Mouse (Mus musculus) CH12.LX (cell line): ENCODE results near the gene Traf3. TPM values are rescaled to one million over a fixed set of nuclear protein-coding genes. Genes with fewer than 3 reads are reported as not detected.
A peak's percentile ranks its signal among the peaks of the same experiment; 100 is the strongest.

ENCODE experiments used
- DNase-seq: peaks from one replicate; pipeline ENCODE4 v3.0.0-alpha.2; 2013; ENCODE audit errors: extremely low read depth
- H3K27ac ChIP-seq: 2 replicates; pipeline ENCODE4 v1.5.1; 2012; ENCODE audit warnings: low read depth, mild to moderate bottlenecking, control low read depth, moderate library complexity; ENCODE audit not compliant: insufficient read depth
- H3K27me3 ChIP-seq: replicated peaks from 2 replicates; pipeline ENCODE3; 2012; ENCODE audit warnings: inconsistent platforms
- H3K36me3 ChIP-seq, 2 experiments: replicated peaks in 1 of 2; 2 replicates each; pipeline versions ENCODE3 to v1.6.1; 2012; ENCODE audit warnings: inconsistent platforms in 1 of 2, low read length in 1 of 2, mild to moderate bottlenecking in 1 of 2, mixed read lengths in 1 of 2, moderate library complexity in 1 of 2; ENCODE audit not compliant: control insufficient read depth in 1 of 2, insufficient read depth in 1 of 2
- H3K4me1 ChIP-seq, 2 experiments: 2 replicates each; pipeline ENCODE4 v1.6.1; 2012; ENCODE audit warnings: inconsistent platforms in 1 of 2, moderate library complexity in 1 of 2; ENCODE audit not compliant: insufficient read depth in 2 of 2, control insufficient read depth in 1 of 2
- H3K4me2 ChIP-seq: 2 replicates; pipeline ENCODE4 v1.6.1; 2012; ENCODE audit warnings: low read depth, mild to moderate bottlenecking, control low read depth; ENCODE audit not compliant: poor library complexity, insufficient read depth, severe bottlenecking
- H3K4me3 ChIP-seq, 3 experiments: fragments of 150-350 bp in 1 of 3; sonication (generic) in 1 of 3; replicated peaks in 1 of 3; 2 replicates each; pipeline versions ENCODE3 to v1.5.1; 2011 to 2012; ENCODE audit warnings: low read depth in 2 of 3, low read length in 2 of 3, mild to moderate bottlenecking in 2 of 3, moderate library complexity in 2 of 3, control low read depth in 1 of 3, improper control_type of control experiment in 1 of 3, inconsistent platforms in 1 of 3, mixed read lengths in 1 of 3; ENCODE audit not compliant: poor library complexity in 1 of 3
- H3K79me2 ChIP-seq: replicated peaks from 2 replicates; pipeline ENCODE4 v1.6.1; 2012; ENCODE audit warnings: mild to moderate bottlenecking, moderate library complexity; ENCODE audit not compliant: control insufficient read depth, poor library complexity, insufficient read depth, severe bottlenecking; ENCODE audit errors: extremely low read depth
- H3K9ac ChIP-seq: 2 replicates; pipeline ENCODE4 v1.6.1; 2012; ENCODE audit warnings: low read depth, mild to moderate bottlenecking, control low read depth, moderate library complexity; ENCODE audit not compliant: insufficient read depth
- H3K9me3 ChIP-seq: replicated peaks from 2 replicates; pipeline ENCODE3; 2012; ENCODE audit warnings: low read length, inconsistent platforms, mixed read lengths
- CHD1 ChIP-seq: IDR thresholded peaks from 2 replicates; pipeline ENCODE4 v1.6.1; 2012; ENCODE audit warnings: low read depth, low read length, improper control_type of control experiment, inconsistent platforms
- ELF1 ChIP-seq: IDR thresholded peaks from 2 replicates; pipeline ENCODE4 v1.6.1; 2014; ENCODE audit warnings: low read depth, mild to moderate bottlenecking, inconsistent platforms, low read length, improper control_type of control experiment
- EP300 ChIP-seq: IDR thresholded peaks from 2 replicates; pipeline ENCODE4 v1.6.1; 2011; ENCODE audit warnings: low read length, improper control_type of control experiment
- GABPA ChIP-seq: IDR thresholded peaks from 2 replicates; pipeline ENCODE4 v1.6.1; 2012; ENCODE audit warnings: low read depth, low read length, improper control_type of control experiment, inconsistent platforms; ENCODE audit not compliant: insufficient replicate concordance
- HCFC1 ChIP-seq: IDR thresholded peaks from 2 replicates; pipeline ENCODE4 v1.6.1; 2012; ENCODE audit warnings: low read depth, mild to moderate bottlenecking, inconsistent platforms, low read length, improper control_type of control experiment
- JUN ChIP-seq: IDR thresholded peaks from 2 replicates; pipeline ENCODE4 v1.6.1; 2011; ENCODE audit warnings: low read depth, mild to moderate bottlenecking, low read length, improper control_type of control experiment, moderate library complexity; ENCODE audit not compliant: insufficient read depth
- KAT2A ChIP-seq: IDR thresholded peaks from 2 replicates; pipeline ENCODE4 v1.6.1; 2012; ENCODE audit warnings: low read length, improper control_type of control experiment, inconsistent platforms; ENCODE audit not compliant: insufficient replicate concordance
- MAFK ChIP-seq: IDR thresholded peaks from 2 replicates; pipeline ENCODE4 v1.6.1; 2011; ENCODE audit warnings: low read length, improper control_type of control experiment; ENCODE audit not compliant: insufficient replicate concordance
- MEF2A ChIP-seq: IDR thresholded peaks from 2 replicates; pipeline ENCODE4 v1.6.1; 2014; ENCODE audit warnings: low read depth, mild to moderate bottlenecking, inconsistent platforms, low read length, improper control_type of control experiment, borderline replicate concordance
- MYC ChIP-seq: IDR thresholded peaks from 2 replicates; pipeline ENCODE4 v1.6.1; 2011; ENCODE audit warnings: low read depth, mild to moderate bottlenecking, improper control_type of control experiment, low read length
- NELFE ChIP-seq: IDR thresholded peaks from 2 replicates; pipeline ENCODE4 v1.6.1; 2011; ENCODE audit warnings: low read depth, low read length, improper control_type of control experiment
- NRF1 ChIP-seq: IDR thresholded peaks from 2 replicates; pipeline ENCODE4 v1.6.1; 2014; ENCODE audit warnings: low read depth, mild to moderate bottlenecking, inconsistent platforms, low read length, improper control_type of control experiment, moderate library complexity
- POLR2A ChIP-seq: IDR thresholded peaks from 2 replicates; pipeline ENCODE4 v1.6.1; 2011; ENCODE audit warnings: low read depth, mild to moderate bottlenecking, improper control_type of control experiment, low read length
- POLR2AphosphoS2 ChIP-seq: IDR thresholded peaks from 2 replicates; pipeline ENCODE4 v1.6.1; 2011; ENCODE audit warnings: low read depth, low read length, improper control_type of control experiment
- RCOR1 ChIP-seq: conservative IDR thresholded peaks from 2 replicates; pipeline ENCODE4 v1.6.1; 2012; ENCODE audit warnings: low read depth, mild to moderate bottlenecking, inconsistent platforms, low read length, improper control_type of control experiment
- SIN3A ChIP-seq: IDR thresholded peaks from 2 replicates; pipeline ENCODE4 v1.6.1; 2012; ENCODE audit warnings: low read length, improper control_type of control experiment, inconsistent platforms
- TBP ChIP-seq: conservative IDR thresholded peaks from 2 replicates; pipeline ENCODE4 v1.6.1; 2011; ENCODE audit warnings: low read depth, low read length, improper control_type of control experiment
- UBTF ChIP-seq: IDR thresholded peaks from 2 replicates; pipeline ENCODE4 v1.6.1; 2012; ENCODE audit warnings: low read depth, mild to moderate bottlenecking, inconsistent platforms, low read length, improper control_type of control experiment, moderate library complexity
- ZC3H11A ChIP-seq: IDR thresholded peaks from 2 replicates; pipeline ENCODE4 v1.6.1; 2012; ENCODE audit warnings: low read depth, mild to moderate bottlenecking, inconsistent platforms, low read length, improper control_type of control experiment
- ZMIZ1 ChIP-seq: IDR thresholded peaks from 2 replicates; pipeline ENCODE4 v1.6.1; 2012; ENCODE audit warnings: low read depth, mild to moderate bottlenecking, inconsistent platforms, low read length, improper control_type of control experiment
- ZNF384 ChIP-seq: IDR thresholded peaks from 2 replicates; pipeline ENCODE4 v1.6.1; 2012; ENCODE audit warnings: low read depth, low read length, improper control_type of control experiment, inconsistent platforms
- dilution Hi-C: fragments of 300-500 bp; cut with MboI; formaldehyde crosslinking; loops from 2 replicates; pipeline ENCODE4 v1.14.3; 2020; ENCODE audit warnings: low sequenced_read_pairs; ENCODE audit not compliant: extremely low pct_unique_long_range_greater_than_20kb, extremely low pct_ligation_motif_present
- in situ Hi-C: fragments of 300-500 bp; cut with MboI; formaldehyde crosslinking; loops from 3 replicates; pipeline ENCODE4 v1.14.3; 2019; ENCODE audit warnings: low sequenced_read_pairs, low pct_ligation_motif_present, low pct_unique_long_range_greater_than_20kb, mixed read lengths
- polyA plus RNA-seq: library from polyadenylated mRNA; unstranded; fragments of >175 nt; gene quantifications from 2 replicates; pipeline ENCODE4 v1.2.1, GENCODE M21; 2012; ENCODE audit warnings: low read depth; ENCODE audit not compliant: insufficient read length
- total RNA-seq, 2 experiments: library from RNA; depleted of rRNA; stranded (reverse); fragments of 300-350 nt in 1 of 2; fragments of >200 nt in 1 of 2; gene quantifications; 2 replicates each; pipeline ENCODE4 v1.2.3; 2012 to 2014

Gene Traf3
- total and polyA plus RNA-seq, 3 experiments = 10.9 to 33.1 (median 17.5) TPM

DNA sequence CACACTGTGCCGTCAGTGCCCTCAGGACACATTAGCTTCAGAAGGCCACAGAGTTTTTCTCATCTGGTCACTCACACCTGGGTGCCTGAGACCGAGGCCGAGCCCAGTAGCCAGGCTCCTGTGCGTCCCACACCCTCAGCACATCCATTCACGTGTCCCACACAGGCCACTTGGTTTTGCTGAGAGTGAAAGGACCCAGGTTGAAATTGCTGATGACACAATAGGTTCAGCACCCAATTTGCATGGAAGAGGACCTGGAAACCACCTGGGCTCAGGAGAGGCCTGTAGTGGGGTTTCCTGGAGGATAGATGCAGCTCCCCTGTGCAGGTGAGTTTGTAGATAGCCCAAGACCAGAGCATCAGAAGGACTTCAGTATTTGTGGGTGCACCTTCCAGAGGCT is 72.2 kb downstream of the Traf3 start (continued):
- TF ChIP-seq JUN (no peak), ZC3H11A (no peak), NELFE (no peak), MAFK (no peak), GABPA (no peak), KAT2A (no peak), HCFC1 (no peak), POLR2AphosphoS2 (no peak), MEF2A (0 out of 2 replicates have a peak, but pooled peaks have one; percentile 16), MYC (no peak), NRF1 (no peak), ZNF384 (no peak), ELF1 (no peak), UBTF (no peak), ZMIZ1 (no peak), EP300 (no peak), CHD1 (no peak)

GRCm38 (mm10) chr12:111238778-111239177 is 72.6 kb downstream of the Traf3 start:
- peaks cover 2% of the 10 kb centered on the region; the same call in 1 of the 2 replicates for H3K79me2 ChIP-seq
- no peak for DNase-seq
- H3K36me3 ChIP-seq = peaks cover 69 to 94% of the 10 kb centered on the region in 2 experiments
- TF ChIP-seq MYC = no peak
- TF ChIP-seq RCOR1 = no peak
- TF ChIP-seq POLR2A = no peak
- TF ChIP-seq HCFC1 = no peak
- TF ChIP-seq TBP = no peak
- no peak for TF ChIP-seq SIN3A
- no peak for TF ChIP-seq UBTF
- no peak for TF ChIP-seq ZMIZ1
- TF ChIP-seq ELF1 = no peak
- TF ChIP-seq MAFK = no peak
- in situ Hi-C loops (no loop called here), dilution Hi-C loops (no loop called here)
- no peaks in the 10 kb centered on the region for H3K9me3 ChIP-seq
- H3K9ac ChIP-seq = no peak overlapping the region
- no peak overlapping the region for H3K4me3 ChIP-seq
- 0 out of 2 replicates have a peak overlapping the region, but pooled peaks have one; percentile 3 for H3K27ac ChIP-seq
- H3K4me2 ChIP-seq = no peak overlapping the region
- H3K27me3 ChIP-seq = no peaks in the 10 kb centered on the region
- peaks cover 16 to 31% of the 10 kb centered on the region in 2 experiments for H3K4me1 ChIP-seq
